Mouse (Mus musculus) embryonic facial prominence, embryonic 12.5 days (tissue): ENCODE data around the gene Hdac1. TPM values are rescaled to one million over a fixed set of nuclear protein-coding genes. Genes with fewer than 3 reads are reported as not detected.
"Not testable (repeated sequence)": the region's sequence is repeated elsewhere in the genome, so short reads cannot be mapped to it uniquely, and the experiment has no call there.

Experiments used
- ATAC-seq: fragments of 200-750 bp; cut with Nextera tagmentation; 2 replicates; pipeline ENCODE4 v1.8.0; 2017; ENCODE audit not compliant: insufficient number of reproducible peaks, insufficient read depth, low FRiP score, low TSS enrichment
- H3K27ac ChIP-seq: fragments of 300-500 bp; sonication (generic); 2 replicates; pipeline ENCODE4 v1.5.1; 2016; ENCODE audit warnings: mild to moderate bottlenecking
- H3K27me3 ChIP-seq: fragments of 300-500 bp; sonication (generic); 2 replicates; pipeline ENCODE4 v1.6.1; 2016; ENCODE audit warnings: mild to moderate bottlenecking, moderate library complexity
- H3K36me3 ChIP-seq: fragments of 300-500 bp; sonication (generic); 2 replicates; pipeline ENCODE4 v1.6.1; 2016; ENCODE audit warnings: mild to moderate bottlenecking
- H3K4me1 ChIP-seq: fragments of 300-500 bp; sonication (generic); 2 replicates; pipeline ENCODE4 v1.6.1; 2016
- H3K4me2 ChIP-seq: fragments of 300-500 bp; sonication (generic); replicated peaks from 2 replicates; pipeline ENCODE4 v1.6.1; 2016; ENCODE audit warnings: mild to moderate bottlenecking, moderate library complexity
- H3K4me3 ChIP-seq: fragments of 300-500 bp; sonication (generic); 2 replicates; pipeline ENCODE4 v1.5.1; 2016; ENCODE audit warnings: mild to moderate bottlenecking
- H3K9ac ChIP-seq: fragments of 300-500 bp; sonication (generic); 2 replicates; pipeline ENCODE4 v1.6.1; 2016; ENCODE audit warnings: mild to moderate bottlenecking, moderate library complexity
- H3K9me3 ChIP-seq: fragments of 300-500 bp; sonication (generic); 2 replicates; pipeline ENCODE4 v1.6.1; 2016; ENCODE audit warnings: mild to moderate bottlenecking, moderate library complexity
- WGBS: fragments of 180-500 bp; shearing (Covaris S2); methylation state at CpG from one replicate; pipeline ENCODE4 v1.1.7; 2016; 5-methylcytosine and 5-hydroxymethylcytosine counted together
- polyA plus RNA-seq: library from polyadenylated mRNA; unstranded; fragments of >200 nt; fragmentation: Nextera tagmentation; extraction: Ambion mirVana; gene quantifications from 2 replicates; pipeline ENCODE4 v1.2.1, GENCODE M21; 2016

Hdac1 gene
- polyA plus RNA-seq, 1 experiment from 2014 or later: 246 TPM

DNA sequence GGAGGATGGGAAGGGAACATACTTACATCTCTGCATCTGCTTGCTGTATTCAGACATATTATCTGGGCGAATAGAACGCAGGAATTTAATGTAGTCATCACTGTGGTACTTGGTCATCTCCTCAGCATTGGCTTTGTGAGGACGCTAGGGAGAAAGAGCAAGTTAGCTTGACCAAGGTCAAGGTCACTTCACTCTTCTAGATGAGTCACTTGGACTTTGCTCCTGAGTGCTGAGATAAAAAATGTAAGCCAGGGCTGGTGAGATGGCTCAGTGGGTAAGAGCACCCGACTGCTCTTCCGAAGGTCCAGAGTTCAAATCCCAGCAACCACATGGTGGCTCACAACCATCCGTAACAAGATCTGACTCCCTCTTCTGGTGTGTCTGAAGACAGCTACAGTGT is 13.6 kb downstream of the Hdac1 start:
- not testable (repeated sequence) for H3K4me1 ChIP-seq, H3K27ac ChIP-seq, H3K4me2 ChIP-seq, ATAC-seq, H3K9me3 ChIP-seq, H3K9ac ChIP-seq, H3K4me3 ChIP-seq, H3K27me3 ChIP-seq
- H3K36me3 ChIP-seq: peaks cover 88% of the 10 kb centered on the region
- 92% methylated on average over 6 of the region's 6 CpGs for WGBS

DNA sequence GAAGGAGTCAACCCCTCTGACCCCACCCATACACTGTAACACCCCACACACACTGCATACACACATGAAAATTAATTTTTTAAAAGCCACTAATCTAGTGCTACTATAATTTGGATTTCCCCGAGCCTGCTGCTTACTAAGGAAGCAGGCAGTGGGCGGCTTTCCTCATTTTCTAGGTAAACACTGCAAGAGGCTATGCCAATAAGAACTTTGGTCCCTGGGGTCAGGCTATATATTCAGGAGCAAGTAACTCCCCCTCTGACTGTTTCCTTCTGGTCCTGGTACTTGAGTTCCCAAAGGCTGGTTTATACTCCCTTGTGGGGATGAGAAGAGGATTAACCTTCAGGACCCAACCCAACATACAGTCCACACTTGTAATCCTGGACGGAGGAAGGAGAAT is 16.6 kb downstream of the Hdac1 start:
- Histone ChIP-seq H3K36me3 (peaks cover 91% of the 10 kb centered on the region), H3K9ac (no peak overlapping the region), H3K27me3 (no peaks in the 10 kb centered on the region), H3K4me3 (no peak overlapping the region), H3K27ac (no peak overlapping the region), H3K9me3 (no peaks in the 10 kb centered on the region), H3K4me1 (no peaks in the 10 kb centered on the region), H3K4me2 (no peak overlapping the region)
- WGBS: 83% methylated on average over 3 of the region's 3 CpGs
- no peak for ATAC-seq

DNA sequence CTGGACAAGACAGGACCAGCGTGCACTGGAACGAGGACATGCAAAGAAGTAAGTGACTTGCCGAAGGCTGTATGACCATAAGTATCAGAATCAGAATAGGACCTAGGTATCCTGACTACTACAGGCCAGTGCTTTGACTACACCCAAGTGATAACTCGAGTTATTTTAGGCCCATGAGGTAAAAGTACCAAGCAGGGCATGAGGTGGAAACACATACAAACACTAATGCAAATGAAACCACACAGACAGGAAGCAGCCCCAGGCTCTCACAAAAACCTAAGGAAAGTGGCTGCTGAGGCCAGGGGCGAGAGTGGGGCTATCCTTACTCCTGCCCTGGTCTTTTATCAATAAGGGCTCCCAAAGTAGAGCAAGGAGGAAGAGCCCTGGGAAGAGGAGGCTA is 17.2 kb downstream of the Hdac1 start:
- Histone ChIP-seq H3K9me3 (no peaks in the 10 kb centered on the region), H3K36me3 (peaks cover 91% of the 10 kb centered on the region), H3K4me3 (no peak overlapping the region), H3K9ac (no peak overlapping the region), H3K4me2 (no peak overlapping the region), H3K27me3 (no peaks in the 10 kb centered on the region), H3K4me1 (no peaks in the 10 kb centered on the region), H3K27ac (no peak overlapping the region)
- WGBS: 88% methylated on average over 5 of the region's 5 CpGs
- ATAC-seq: no peak

DNA sequence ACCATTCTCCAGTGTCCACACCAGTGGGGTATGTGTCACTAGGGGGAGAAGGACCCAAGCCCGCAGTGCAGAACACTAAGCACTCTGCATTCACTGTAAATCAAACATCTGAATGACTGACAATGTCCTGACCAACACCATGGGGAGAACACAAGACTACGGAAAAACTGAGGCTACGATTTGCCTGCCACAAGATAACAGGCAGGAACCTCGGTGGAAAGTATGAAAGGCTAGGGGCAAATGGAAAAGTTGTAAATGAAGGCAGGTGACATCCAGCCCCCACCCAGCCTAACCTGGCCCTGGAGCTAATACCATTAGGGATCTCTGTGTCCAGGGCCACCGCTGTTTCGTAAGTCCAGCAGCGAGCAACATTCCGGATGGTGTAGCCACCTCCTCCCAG is 24.0 kb downstream of the Hdac1 start:
- no peak for ATAC-seq
- H3K27ac ChIP-seq: no peak overlapping the region
- H3K9me3 ChIP-seq: no peaks in the 10 kb centered on the region
- peaks cover 75% of the 10 kb centered on the region for H3K36me3 ChIP-seq
- WGBS: 92% methylated on average over 8 of the region's 8 CpGs
- peaks cover 15% of the 10 kb centered on the region for H3K4me1 ChIP-seq
- no peak overlapping the region for H3K4me2 ChIP-seq
- no peaks in the 10 kb centered on the region for H3K27me3 ChIP-seq
- H3K9ac ChIP-seq: no peak overlapping the region
- no peak overlapping the region for H3K4me3 ChIP-seq

DNA sequence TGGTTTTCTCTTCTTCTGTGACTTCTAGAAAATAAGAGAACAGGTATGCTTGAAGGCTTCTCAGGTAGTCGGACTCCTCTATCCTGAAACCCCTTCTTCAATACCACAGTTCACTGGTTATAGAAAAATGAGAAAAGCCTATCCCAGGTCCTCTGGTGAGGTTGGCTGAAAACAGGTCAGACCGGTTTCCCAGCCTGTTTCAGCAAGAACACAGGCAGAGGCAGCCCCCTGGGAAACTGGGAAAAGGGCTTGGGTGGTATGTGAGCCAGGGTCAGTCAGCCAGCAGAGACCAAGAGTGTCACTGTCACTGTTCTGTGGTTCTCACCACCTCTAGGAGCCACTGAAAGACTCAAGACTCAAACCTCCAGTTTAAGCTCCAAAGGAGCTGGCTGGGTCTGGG is 25.6 kb downstream of the Hdac1 start:
- H3K4me3 ChIP-seq: no peak overlapping the region
- 0 out of 2 replicates have a peak overlapping the region, but pooled peaks have one; percentile 27 for H3K9ac ChIP-seq
- H3K27ac ChIP-seq: peak overlapping the region; percentile 79
- WGBS: 48% methylated on average over 2 of the region's 2 CpGs
- peaks cover 21% of the 10 kb centered on the region for H3K4me1 ChIP-seq
- H3K27me3 ChIP-seq: no peaks in the 10 kb centered on the region
- no peak overlapping the region for H3K4me2 ChIP-seq
- ATAC-seq: no peak
- no peaks in the 10 kb centered on the region for H3K9me3 ChIP-seq
- H3K36me3 ChIP-seq: peaks cover 59% of the 10 kb centered on the region

DNA sequence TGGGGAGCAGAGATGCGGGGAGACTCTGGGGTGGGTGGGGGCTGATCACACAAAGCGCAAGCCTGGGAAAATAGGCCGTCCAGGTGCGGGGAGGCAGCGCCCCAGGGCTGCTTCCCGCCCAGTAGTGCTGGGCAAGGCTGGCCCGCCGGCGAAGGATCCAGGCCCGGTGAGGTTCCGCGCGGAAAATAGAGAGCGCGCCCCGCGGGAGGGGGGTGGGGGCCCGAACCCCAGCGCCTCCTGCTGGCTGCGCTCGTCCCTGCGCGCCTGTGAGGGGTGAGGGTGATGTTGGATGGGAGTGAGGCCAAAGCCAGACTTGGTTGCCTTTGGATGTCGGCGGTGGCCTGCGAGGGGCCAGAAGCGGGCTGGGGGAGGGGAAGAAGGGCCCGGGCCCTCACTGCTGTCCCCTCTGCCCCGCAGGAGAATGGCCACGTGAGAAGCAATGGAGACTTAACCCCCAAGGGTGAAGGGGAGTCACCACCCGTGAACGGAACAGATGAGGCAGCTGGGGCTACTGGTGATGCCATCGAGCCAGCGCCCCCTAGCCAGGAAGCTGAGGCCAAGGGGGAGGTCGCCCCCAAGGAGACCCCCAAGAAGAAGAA is 28.1 kb downstream of the Hdac1 start:
- Histone ChIP-seq H3K9ac (peak overlapping the region; percentile 100), H3K27me3 (no peaks in the 10 kb centered on the region), H3K27ac (peak overlapping the region; percentile 98), H3K4me2 (peak overlapping the region; percentile 92), H3K9me3 (no peaks in the 10 kb centered on the region), H3K4me1 (peaks cover 41% of the 10 kb centered on the region), H3K36me3 (peaks cover 35% of the 10 kb centered on the region), H3K4me3 (peak overlapping the region; percentile 99)
- peak; percentile 23 for ATAC-seq
- WGBS: under 1% methylated on average over 35 of the region's 35 CpGs

DNA sequence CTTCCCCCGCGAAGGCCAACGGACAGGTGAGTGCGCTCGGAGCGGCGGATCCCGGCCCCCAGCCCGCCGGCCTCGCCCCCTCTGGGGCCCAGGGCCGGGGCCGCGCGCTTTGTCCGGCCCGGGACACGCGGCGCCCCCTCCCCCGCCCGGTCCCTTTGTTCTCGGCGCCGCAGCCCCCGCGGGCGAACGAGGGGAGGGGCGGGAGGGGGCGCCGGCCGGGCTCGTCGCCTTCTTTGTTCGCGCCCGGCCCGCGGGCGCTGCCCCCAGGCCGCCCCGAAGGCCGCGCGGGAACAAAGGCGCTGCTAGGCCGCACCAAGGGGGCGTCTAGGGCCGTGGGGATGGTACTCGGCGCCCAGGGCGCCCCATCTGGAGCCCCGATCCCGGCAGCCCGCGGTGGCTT is 28.6 kb downstream of the Hdac1 start:
- H3K4me1 ChIP-seq: peaks cover 45% of the 10 kb centered on the region
- H3K27ac ChIP-seq: peak overlapping the region; percentile 98
- no peaks in the 10 kb centered on the region for H3K27me3 ChIP-seq
- H3K9ac ChIP-seq: peak overlapping the region; percentile 100
- peak overlapping the region; percentile 99 for H3K4me3 ChIP-seq
- H3K9me3 ChIP-seq: no peaks in the 10 kb centered on the region
- WGBS: under 1% methylated on average over 37 of the region's 57 CpGs
- peaks cover 35% of the 10 kb centered on the region for H3K36me3 ChIP-seq
- H3K4me2 ChIP-seq: peak overlapping the region; percentile 92
- 0 out of 2 replicates have a peak, but pooled peaks have one; percentile 6 for ATAC-seq

DNA sequence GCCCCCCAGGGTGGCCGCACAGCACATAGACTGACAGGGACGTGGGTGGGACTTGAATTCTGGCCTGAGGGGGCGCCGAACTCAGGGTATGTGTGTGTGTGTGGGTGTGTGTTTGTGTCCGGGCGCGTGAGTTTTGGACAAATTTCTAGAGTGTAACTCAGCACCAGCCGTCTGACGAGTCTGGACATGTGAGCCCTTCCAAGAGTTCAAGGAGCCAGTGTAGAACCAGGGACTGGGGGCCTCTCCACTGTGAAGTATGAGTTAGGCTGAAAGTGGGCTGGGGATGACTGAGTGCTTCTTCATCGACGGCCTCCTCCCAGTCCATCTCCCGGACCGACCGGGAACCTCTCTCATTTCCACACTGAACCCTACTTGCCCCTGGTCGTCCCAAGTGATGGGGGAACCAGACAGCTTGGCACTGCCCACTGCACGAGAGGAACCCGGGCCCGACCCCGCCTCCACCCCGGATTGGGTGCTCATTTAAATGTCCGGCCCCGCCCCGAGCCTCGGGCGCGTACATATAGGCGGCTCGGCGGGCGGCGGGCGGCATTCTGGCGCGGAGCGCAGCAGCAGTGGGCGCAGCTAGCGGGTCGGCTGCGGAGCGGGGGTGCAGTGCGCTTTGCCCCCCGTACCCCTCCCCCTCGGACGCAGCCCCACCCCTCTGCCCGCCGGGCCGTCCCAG is 29.3 kb downstream of the Hdac1 start, which contains the start of gene Marcksl1:
Gene Marcksl1 (plus strand): TSS at position 496 of the 682 bp plus-strand sequence.
- ATAC-seq: peak; percentile 81
- peaks cover 47% of the 10 kb centered on the region for H3K4me1 ChIP-seq
- no peaks in the 10 kb centered on the region for H3K9me3 ChIP-seq
- H3K36me3 ChIP-seq: peaks cover 29% of the 10 kb centered on the region
- no peaks in the 10 kb centered on the region for H3K27me3 ChIP-seq
- WGBS: 4% methylated on average over 45 of the region's 47 CpGs
- peak within 1 kb of the TSS; percentile 92 for H3K4me2 ChIP-seq
- peak within 1 kb of the TSS; percentile 100 for H3K9ac ChIP-seq
- peak within 1 kb of the TSS; percentile 98 for H3K27ac ChIP-seq
- peak within 1 kb of the TSS; percentile 99 for H3K4me3 ChIP-seq

DNA sequence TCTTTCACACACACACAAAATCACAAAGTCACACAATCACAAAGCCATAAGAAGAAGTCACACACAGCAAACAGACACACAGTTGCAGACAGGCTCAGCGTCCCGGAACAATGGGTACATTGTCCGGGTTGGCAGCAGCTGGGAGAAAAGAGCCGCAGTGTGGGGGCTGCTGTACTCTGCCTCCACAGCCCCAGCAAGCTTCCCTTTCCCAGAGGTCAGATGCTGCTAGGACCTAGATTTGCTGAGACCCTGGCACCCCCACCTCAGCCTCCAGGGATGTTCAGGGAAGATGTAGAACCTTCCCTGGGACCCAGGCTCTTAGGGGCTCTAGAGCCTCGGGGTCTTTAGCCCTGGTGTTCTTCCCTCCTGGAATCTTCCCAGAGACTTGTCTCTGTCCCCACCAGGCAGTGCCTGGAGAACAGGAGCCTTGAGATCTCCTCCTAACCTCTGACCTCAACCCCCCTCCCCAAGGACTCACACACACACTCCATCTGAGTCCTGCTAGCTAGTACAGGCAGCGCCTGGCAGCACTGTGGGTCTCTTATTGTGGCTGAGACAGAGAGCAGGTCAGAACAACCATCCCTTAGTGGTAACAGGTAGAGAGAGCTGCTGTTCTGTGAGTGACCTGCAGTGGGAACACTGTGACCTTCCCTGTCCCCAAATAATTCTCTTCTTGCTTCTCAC is 31.0 kb downstream of the Hdac1 start:
- Histone ChIP-seq H3K27me3 (no peaks in the 10 kb centered on the region), H3K4me2 (no peak overlapping the region), H3K9ac (0 out of 2 replicates have a peak overlapping the region, but pooled peaks have one; percentile 29), H3K27ac (peak overlapping the region; percentile 58; the same call in 1 of the 2 replicates), H3K9me3 (no peaks in the 10 kb centered on the region), H3K36me3 (peaks cover 16% of the 10 kb centered on the region), H3K4me3 (no peak overlapping the region), H3K4me1 (peaks cover 46% of the 10 kb centered on the region)
- 18% methylated on average over 6 of the region's 6 CpGs for WGBS
- ATAC-seq: no peak

DNA sequence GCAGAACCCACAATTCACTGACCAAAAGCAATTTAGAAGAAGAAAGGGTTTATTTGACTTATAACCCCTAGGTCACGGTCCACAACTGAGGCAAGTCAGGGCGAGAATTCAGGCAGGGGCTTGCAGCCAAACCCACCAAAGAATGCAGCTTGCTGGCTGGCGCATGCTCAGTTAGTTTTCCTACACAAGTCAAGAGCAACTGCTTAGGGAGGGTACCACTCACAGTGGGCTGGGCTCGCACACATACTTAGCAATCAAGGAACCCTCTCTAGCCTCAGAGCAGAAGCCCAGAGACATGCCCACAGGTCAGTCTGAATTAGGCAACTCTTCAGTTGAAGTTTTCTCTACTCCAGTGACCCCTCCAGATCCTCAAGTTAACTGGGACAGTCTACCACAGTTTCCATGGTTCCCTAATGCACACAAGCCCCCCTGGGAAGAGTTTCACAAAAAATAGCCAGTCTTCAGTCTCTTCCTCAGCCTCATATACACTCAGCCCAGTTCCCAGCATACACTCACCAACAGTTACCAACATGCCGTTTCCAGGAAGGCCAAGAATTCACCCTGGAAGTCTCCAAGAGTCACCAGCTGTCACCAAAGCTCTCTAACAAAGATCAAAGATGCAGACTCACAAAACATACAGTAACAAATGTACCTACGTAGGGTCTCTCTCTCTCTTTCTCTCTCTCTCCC is 31.6 kb downstream of the Hdac1 start:
- H3K4me1 ChIP-seq: peaks cover 43% of the 10 kb centered on the region
- WGBS: 34% methylated on average over 6 of the region's 6 CpGs
- no peaks in the 10 kb centered on the region for H3K27me3 ChIP-seq
- H3K9me3 ChIP-seq: no peaks in the 10 kb centered on the region
- H3K9ac ChIP-seq: no peak overlapping the region
- ATAC-seq: no peak
- no peak overlapping the region for H3K4me2 ChIP-seq
- peaks cover 10% of the 10 kb centered on the region; the same call in 1 of the 2 replicates for H3K36me3 ChIP-seq
- H3K27ac ChIP-seq: peak overlapping the region; percentile 58; the same call in 1 of the 2 replicates
- no peak overlapping the region for H3K4me3 ChIP-seq

DNA sequence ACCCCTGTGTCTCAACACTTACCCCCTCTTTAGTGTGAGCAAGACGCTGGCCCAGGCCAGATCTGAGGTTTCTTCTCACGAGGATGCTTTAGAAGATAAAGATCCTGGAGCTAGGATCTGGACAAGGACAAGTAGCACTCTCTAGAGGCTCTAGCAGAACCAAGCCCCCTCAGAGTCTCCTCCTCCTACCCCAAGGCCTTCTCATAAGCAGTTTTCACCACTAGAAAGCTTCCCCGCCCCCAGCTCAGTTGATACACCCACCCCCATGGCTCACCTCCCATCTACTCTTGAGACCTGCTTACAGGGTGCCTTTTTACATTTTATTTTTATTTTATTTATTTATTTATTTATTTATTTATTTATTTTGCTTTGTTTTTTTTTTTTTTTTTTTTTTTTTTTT is 32.9 kb downstream of the Hdac1 start:
- peaks cover 32% of the 10 kb centered on the region for H3K4me1 ChIP-seq
- no peak for ATAC-seq

More for the DNA sequence above, 32.9 kb downstream of the Hdac1 start:
- Histone ChIP-seq H3K9me3 (no peaks in the 10 kb centered on the region), H3K4me2 (no peak overlapping the region), H3K4me3 (no peak overlapping the region), H3K27ac (peak overlapping the region; percentile 60; the same call in 1 of the 2 replicates), H3K27me3 (no peaks in the 10 kb centered on the region), H3K36me3 (no peaks in the 10 kb centered on the region), H3K9ac (0 out of 2 replicates have a peak overlapping the region, but pooled peaks have one; percentile 30)
- 70% methylated on average over 3 of the region's 3 CpGs for WGBS
